Mouse (Mus musculus) liver, postnatal 0 days (tissue): Measurements from ENCODE around the gene Olfr1373. TPM values are rescaled to one million over a fixed set of nuclear protein-coding genes. Genes with fewer than 3 reads are reported as not detected.
"Not testable (repeated sequence)": the region's sequence is repeated elsewhere in the genome, so short reads cannot be mapped to it uniquely, and the experiment has no call there.

Experiments
- ATAC-seq: fragments of 200-750 bp; cut with Nextera tagmentation; 2 replicates; pipeline ENCODE4 v1.8.0; 2017; ENCODE audit warnings: mild to moderate bottlenecking, moderate library complexity
- DNase-seq: peaks from one replicate; pipeline ENCODE4 v3.0.0-alpha.2; 2016
- H3K27ac ChIP-seq: fragments of 300-500 bp; sonication (generic); 2 replicates; pipeline ENCODE4 v1.5.1; 2014; ENCODE audit warnings: antibody characterized with exemption, moderate library complexity, mild to moderate bottlenecking, low read depth
- H3K27me3 ChIP-seq: fragments of 300-500 bp; sonication (generic); 2 replicates; pipeline ENCODE4 v1.6.1; 2014; ENCODE audit warnings: low read length, control low read depth, mixed read lengths; ENCODE audit not compliant: insufficient read depth
- H3K36me3 ChIP-seq: fragments of 300-500 bp; sonication (generic); replicated peaks from 2 replicates; pipeline ENCODE4 v1.6.1; 2014; ENCODE audit warnings: mild to moderate bottlenecking, control low read depth, low read length, moderate library complexity, mixed read lengths; ENCODE audit not compliant: insufficient read depth
- H3K4me1 ChIP-seq: fragments of 300-500 bp; sonication (generic); 2 replicates; pipeline ENCODE4 v1.6.1; 2014; ENCODE audit warnings: antibody characterized with exemption, mild to moderate bottlenecking, control low read depth; ENCODE audit not compliant: insufficient read depth
- H3K4me2 ChIP-seq: fragments of 300-500 bp; sonication (generic); 2 replicates; pipeline ENCODE4 v1.6.1; 2014; ENCODE audit warnings: low read depth, mild to moderate bottlenecking, low read length, moderate library complexity, mixed read lengths
- H3K4me3 ChIP-seq: fragments of 300-500 bp; sonication (generic); 2 replicates; pipeline ENCODE4 v1.5.1; 2014; ENCODE audit warnings: low read depth, low read length
- H3K9ac ChIP-seq: fragments of 300-500 bp; sonication (generic); replicated peaks from 2 replicates; pipeline ENCODE4 v1.6.1; 2014; ENCODE audit warnings: mild to moderate bottlenecking, moderate library complexity
- H3K9me3 ChIP-seq: fragments of 300-500 bp; sonication (generic); 2 replicates; pipeline ENCODE4 v1.6.1; 2016; ENCODE audit warnings: mild to moderate bottlenecking, control low read depth, low read length, mixed read lengths
- CTCF ChIP-seq: sonication (generic); IDR thresholded peaks from 2 replicates; pipeline ENCODE4 v1.5.1; 2016; ENCODE audit warnings: antibody characterized with exemption, low read depth
- EP300 ChIP-seq: IDR thresholded peaks from 2 replicates; pipeline ENCODE4 v1.6.1; 2016; ENCODE audit warnings: antibody characterized with exemption, low read depth, mild to moderate bottlenecking
- WGBS: fragments of 180-500 bp; shearing (Covaris S2); extraction: QIAGEN DNeasy Blood & Tissue Kit; methylation state at CpG from one replicate; pipeline ENCODE4 v1.1.7; 2014; ENCODE audit not compliant: insufficient replicate concordance; 5-methylcytosine and 5-hydroxymethylcytosine counted together
- polyA plus RNA-seq: library from polyadenylated mRNA; unstranded; fragments of >200 nt; fragmentation: Nextera tagmentation; extraction: Ambion mirVana; gene quantifications from 2 replicates; pipeline ENCODE4 v1.2.1, GENCODE M21; 2015

The Olfr1373 gene
- not detected in 2 replicates for polyA plus RNA-seq

- H3K36me3 ChIP-seq, H3K9ac ChIP-seq, ATAC-seq, H3K4me3 ChIP-seq, H3K9me3 ChIP-seq, H3K4me1 ChIP-seq, H3K4me2 ChIP-seq, DNase-seq, H3K27ac ChIP-seq, H3K27me3 ChIP-seq: not testable (repeated sequence)
- whole genome bisulfite sequencing = 40% methylated on average over 1 of the region's 1 CpGs
Observed at GRCm38 (mm10) chr11:52145428-52145827, at the start of gene Olfr1373. Olfr1373 (minus strand) TSS chr11:52145528.

GRCm38 (mm10) chr11:52180651-52181050 is 35.3 kb upstream of the Olfr1373 start:
- not testable (repeated sequence) for DNase-seq, H3K4me1 ChIP-seq, H3K4me2 ChIP-seq, H3K4me3 ChIP-seq, H3K9ac ChIP-seq, H3K36me3 ChIP-seq, H3K27ac ChIP-seq, ATAC-seq, H3K27me3 ChIP-seq, H3K9me3 ChIP-seq
- 65% methylated on average over 4 of the region's 4 CpGs for WGBS

- not testable (repeated sequence) for H3K4me3 ChIP-seq, H3K36me3 ChIP-seq, H3K9ac ChIP-seq, H3K27me3 ChIP-seq, H3K9me3 ChIP-seq, H3K27ac ChIP-seq, H3K4me2 ChIP-seq, ATAC-seq, DNase-seq, H3K4me1 ChIP-seq
- no CpG with 5 or more reads among the region's 3 CpGs for WGBS
- peak; percentile 39 for TF ChIP-seq CTCF
Observed at GRCm38 (mm10) chr11:52179897-52180296, 34.6 kb upstream of the Olfr1373 start.

GRCm38 (mm10) chr11:52168461-52168860 is 23.1 kb upstream of the Olfr1373 start:
- Histone ChIP-seq H3K36me3 (no peaks in the 10 kb centered on the region), H3K4me1 (0 out of 2 replicates have a peak, but pooled peaks cover 2% of the 10 kb centered on the region), H3K9ac (no peak overlapping the region), H3K27me3 (peaks cover 20% of the 10 kb centered on the region; the same call in 1 of the 2 replicates), H3K27ac (no peak overlapping the region), H3K4me2 (peak overlapping the region; percentile 72), H3K9me3 (no peaks in the 10 kb centered on the region), H3K4me3 (peak overlapping the region; percentile 48)
- TF ChIP-seq EP300 (no peak), CTCF (no peak)
- WGBS = 5% methylated on average over 12 of the region's 12 CpGs
- DNase-seq (no peak), ATAC-seq (no peak)

GRCm38 (mm10) chr11:52167901-52168302 is 22.6 kb upstream of the Olfr1373 start:
- peaks cover 20% of the 10 kb centered on the region; the same call in 1 of the 2 replicates for H3K27me3 ChIP-seq
- 0% methylated on average over 17 of the region's 42 CpGs for WGBS

GRCm38 (mm10) chr11:52167126-52167525 is 21.8 kb upstream of the Olfr1373 start:
- Histone ChIP-seq H3K27me3 (peaks cover 20% of the 10 kb centered on the region; the same call in 1 of the 2 replicates), H3K27ac (no peak overlapping the region), H3K36me3 (no peaks in the 10 kb centered on the region), H3K4me1 (0 out of 2 replicates have a peak, but pooled peaks cover 2% of the 10 kb centered on the region), H3K4me2 (peak overlapping the region; percentile 0; the same call in 1 of the 2 replicates), H3K9ac (no peak overlapping the region), H3K4me3 (peak overlapping the region; percentile 48; the same call in 1 of the 2 replicates), H3K9me3 (no peaks in the 10 kb centered on the region)
- ATAC-seq = no peak
- DNase-seq = peak; percentile 21
- TF ChIP-seq EP300 = no peak
- WGBS = 1% methylated on average over 21 of the region's 21 CpGs

More at GRCm38 (mm10) chr11:52167901-52168302, 22.6 kb upstream of the Olfr1373 start:
- Histone ChIP-seq H3K4me3 (peak overlapping the region; percentile 48), H3K4me2 (peak overlapping the region; percentile 72)
- not testable (repeated sequence) for H3K36me3 ChIP-seq, H3K9me3 ChIP-seq, H3K9ac ChIP-seq, H3K4me1 ChIP-seq, H3K27ac ChIP-seq
- ATAC-seq (peak; percentile 64), DNase-seq (peak; percentile 32)

GRCm38 (mm10) chr11:52163926-52164325 is 18.6 kb upstream of the Olfr1373 start:
- TF ChIP-seq CTCF (no peak), EP300 (no peak)
- peak; percentile 31 for DNase-seq
- no peak for ATAC-seq
- Histone ChIP-seq H3K4me2 (no peak overlapping the region), H3K4me3 (no peak overlapping the region), H3K36me3 (no peaks in the 10 kb centered on the region), H3K27me3 (peaks cover 14% of the 10 kb centered on the region; the same call in 1 of the 2 replicates), H3K27ac (no peak overlapping the region), H3K9me3 (no peaks in the 10 kb centered on the region), H3K4me1 (0 out of 2 replicates have a peak, but pooled peaks cover 2% of the 10 kb centered on the region), H3K9ac (no peak overlapping the region)
- 31% methylated on average over 10 of the region's 10 CpGs for WGBS
